Mouse (Mus musculus) natural killer cell, adult 2 months (primary cell): Measurements from ENCODE around the gene Cactin.

Source experiments
- DNase-seq, 2 experiments: peaks; one replicate each; pipeline ENCODE4 v3.0.0; 2022; ENCODE audit warnings: low spot score in 2 of 2

The Cactin gene

DNA sequence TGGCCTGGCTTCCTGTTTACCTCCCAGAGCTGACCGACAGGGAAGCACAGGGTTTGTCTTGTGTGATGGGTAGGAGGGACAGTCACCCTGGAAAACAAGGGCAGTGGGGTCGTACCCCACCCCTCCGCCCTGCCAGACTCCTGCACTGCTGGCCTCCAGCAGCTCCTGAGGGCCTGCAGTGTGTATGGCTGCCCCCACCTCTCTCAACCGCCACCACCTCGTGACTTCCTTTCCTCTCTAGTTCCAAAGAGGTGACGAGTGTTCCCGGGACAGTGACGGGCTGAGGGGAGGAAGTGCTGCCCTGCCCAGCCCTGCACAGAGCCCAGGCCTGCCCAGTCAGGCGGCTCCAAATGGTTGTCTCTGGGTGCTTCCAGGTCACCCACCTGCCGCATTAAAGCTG, 23.1 kb upstream of the Cactin start:
- DNase-seq = peak; percentile 86 to 87

DNA sequence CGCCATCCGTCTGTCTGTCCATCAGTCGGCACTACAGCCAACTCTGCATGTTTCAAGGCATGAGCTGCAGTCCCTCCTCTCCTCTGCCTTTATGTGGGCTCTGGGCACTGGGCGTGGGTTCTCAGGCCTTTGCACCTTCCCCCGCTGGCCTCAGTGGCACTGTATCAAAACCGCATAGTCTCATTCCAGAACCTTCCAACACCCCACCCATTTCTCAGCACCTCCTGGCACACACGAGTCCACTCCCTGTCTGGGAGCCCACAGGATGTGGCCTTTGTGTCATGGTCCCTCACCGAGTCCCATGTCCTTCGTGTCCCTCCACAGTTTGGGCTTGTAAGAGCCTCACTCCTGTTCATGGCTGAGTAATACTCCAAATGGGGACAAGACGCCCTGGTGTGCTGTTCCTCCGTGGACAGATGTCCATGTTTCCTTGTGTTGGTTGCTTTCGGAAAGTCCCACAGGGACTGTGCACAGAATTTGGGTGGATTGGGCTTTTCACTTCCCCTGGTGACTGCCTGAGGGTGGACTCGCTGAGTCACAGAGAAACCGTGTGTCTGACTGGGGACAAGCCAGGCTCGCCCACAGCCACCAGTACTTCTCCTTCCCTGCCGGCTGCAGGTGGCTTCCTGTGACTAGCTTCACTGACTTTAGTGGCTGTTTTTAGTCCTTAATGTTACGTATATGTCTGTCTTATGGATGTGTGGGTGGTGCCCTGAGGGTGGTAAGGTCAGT, 22.4 kb upstream of the Cactin start:
- peak; percentile 70 to 84 for DNase-seq

DNA sequence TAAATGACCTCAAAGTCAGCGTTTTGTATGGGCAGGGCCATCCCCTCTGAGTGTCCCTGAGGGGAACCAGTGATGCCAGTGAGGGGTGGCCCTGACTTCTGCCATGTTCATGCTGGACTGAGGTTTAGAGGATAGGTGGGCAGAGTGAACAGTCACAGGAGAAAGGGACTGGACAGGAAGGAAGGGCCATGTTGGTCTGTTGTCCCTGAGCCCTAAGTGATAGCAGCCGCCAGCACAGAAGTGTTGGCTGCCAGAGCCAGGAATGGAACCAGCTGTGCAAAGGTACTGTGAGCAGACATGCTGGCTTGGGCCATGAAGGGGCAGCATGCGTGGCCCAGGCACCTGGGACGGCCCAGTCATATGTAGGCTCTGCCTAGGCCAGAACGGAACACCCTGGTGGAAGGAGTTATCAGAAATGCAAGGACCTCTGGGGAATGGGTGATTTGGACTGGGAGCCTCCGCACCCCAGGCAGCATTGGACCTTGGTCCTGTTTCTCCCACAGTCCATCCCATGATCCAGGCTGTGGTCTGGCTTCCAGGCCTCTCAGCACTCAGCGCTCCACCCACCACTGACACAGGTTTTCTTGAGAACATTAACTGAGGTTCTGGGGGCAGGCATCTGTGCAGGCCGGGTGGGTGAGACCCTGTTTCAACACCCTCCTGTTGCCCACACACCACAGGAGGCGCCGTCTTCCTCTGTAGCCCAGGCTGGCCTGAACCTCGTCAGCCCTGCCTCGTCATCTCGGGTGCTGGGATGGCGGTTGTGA, 21.1 kb upstream of the Cactin start:
- no peak for DNase-seq

DNA sequence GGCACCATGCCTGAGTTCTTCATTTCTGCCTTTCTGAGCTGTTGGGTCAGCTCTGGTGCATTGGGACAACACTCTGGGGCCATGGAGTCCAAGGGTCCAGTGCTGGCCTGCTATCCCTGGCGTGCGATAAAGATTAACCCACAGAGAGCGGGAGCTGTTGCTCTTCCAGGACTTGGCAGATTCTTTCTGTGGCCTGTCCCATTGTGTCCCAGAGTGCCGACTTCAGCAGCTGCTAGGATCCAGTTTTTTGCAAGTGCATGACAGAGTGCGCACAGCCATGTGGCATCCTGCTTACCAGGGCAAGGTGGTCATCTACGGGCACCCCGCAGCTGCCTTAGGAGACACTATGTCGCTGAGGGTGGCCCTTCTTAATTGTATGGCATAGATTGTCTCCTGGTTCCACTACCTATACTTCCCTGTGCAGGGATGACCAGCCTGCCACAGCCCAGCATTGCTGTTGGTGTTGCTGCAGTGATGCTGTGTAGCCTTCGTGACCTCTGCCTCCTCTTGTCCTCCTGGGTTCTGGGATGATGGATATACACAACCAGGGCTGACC, 20.5 kb upstream of the Cactin start:
- no peak for DNase-seq

DNA sequence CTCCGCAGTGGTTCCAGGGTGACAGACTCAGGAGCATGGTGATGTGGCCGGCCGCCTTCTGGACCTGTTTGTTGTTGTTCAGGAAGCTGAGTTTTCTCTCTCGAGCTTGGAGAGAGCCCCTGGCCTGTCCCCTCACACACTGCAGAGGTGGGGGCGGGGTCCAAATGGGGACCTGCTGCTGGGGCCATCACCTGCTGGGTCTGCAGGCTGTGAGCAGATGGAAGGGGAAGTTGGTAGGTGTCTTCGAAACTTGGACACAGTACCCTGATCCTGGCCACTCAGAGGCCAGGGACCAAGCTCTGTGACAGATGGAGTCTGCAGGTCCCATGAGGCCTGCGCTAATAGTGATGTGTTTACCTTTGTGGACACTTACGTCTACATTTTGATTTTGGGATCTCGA, 19.6 kb upstream of the Cactin start:
- DNase-seq = peak in 1 of 2 experiments; percentile 20

DNA sequence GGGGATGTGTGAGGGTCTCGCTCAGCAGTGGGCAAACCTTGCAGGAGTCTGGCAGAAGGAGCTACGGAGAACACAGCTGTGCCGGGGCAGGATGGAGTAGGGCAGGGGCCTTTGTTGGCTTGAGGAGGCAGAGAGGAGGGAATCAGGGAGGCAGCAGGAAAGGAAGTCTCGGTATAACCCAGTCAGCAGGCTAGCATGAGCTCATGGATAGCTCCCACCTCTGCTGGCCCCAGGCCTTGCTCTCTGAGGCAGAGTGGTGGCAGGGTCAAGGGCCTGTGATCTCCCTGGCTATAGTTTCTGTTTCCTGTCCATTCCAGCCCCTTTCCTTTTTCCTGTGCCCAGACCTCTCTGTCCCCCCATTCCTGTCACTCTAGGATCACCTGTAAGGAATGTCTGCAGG, 18.6 kb upstream of the Cactin start:
- DNase-seq = no peak

DNA sequence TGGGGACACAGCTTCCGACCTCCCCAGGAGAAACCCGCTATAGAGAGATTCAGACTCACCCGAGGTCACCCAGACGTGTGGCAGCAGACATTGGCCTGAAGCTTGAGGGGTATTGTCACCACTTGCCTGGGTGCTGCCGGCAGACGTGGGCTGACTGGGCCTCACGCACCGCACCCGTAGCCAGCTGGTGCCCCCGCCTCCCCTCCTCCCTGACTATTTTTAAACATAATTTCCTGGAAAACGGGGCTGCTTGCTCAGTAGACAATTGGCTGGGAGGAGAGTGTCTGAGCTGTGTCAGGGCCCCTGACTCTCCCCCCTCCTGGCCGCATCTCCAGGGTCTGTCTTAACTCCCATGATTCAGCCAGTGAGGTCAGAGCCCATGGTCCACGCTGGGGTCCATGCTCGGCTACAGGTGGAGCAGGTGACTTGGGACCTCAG, 18.1 kb upstream of the Cactin start:
- DNase-seq = no peak

DNA sequence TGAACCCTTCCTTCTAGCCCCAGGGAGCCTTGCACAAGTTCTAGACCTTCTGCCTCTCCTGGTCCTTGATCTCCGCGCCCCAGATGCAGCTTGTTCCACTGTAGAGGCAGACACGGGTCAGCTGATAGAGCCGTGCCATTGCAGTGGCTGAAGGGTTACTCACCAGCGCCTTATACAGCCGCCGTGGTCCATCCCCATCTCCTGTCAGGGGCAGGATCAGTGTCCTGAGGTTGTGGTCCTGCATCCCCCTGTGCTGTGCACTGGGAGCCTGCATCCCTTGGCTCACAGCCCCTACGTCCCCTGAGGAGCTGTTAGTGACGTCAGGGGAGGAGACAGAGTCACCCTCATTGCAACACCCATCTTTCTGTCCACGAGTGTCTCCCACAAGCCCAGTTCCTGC, 17.6 kb upstream of the Cactin start:
- DNase-seq = no peak

DNA sequence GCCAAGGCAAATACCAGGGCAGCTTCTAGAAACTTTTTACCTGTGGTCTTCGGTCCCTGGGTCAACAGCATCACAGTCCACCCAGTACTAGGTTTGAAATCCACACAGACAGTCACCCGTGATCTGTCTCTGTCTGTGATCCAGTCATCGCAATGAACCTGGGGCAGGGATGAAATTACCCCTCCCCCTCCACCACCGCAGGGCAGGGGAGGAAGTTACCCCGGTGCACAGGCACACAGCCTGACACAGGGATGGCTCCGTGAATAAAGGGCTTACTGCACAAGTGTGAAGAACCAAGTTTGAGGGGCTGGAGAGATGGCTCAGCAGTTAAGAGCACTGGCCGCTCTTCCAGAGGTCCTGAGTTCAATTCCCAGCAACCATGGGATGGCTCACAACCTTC, 17.1 kb upstream of the Cactin start:
- peak in 1 of 2 experiments; percentile 58 for DNase-seq

DNA sequence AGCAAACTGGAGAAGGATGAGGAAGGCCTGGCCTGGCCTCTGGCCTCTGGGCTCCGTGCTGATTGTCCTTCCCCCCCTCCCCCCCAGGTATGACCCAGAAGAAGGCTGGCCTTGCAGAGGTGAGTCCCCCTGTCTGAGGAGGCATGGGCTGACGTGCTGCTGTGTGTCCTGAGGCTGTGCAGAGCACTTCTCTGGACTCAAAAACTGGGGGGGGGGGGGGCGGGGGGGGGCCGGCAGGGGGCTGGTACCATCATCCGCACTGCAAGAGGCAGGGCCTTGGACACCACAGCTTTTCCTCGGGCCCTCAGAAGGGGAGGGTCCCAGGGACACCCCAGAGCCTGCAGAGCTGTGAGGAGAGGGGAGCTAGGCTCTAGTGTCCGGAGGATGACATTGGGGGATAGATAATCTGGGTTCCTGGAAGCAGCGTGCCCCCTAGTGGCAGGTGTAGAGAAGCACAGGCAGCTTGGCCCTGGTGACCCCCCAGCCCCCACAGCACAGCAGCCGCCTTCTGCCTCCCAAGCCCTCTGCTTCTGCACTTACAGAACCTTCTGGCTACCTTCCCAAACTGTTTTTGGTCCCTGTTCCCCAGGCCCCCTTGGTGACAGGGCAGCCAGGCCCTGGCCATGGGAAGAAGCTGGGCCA, 16.2 kb upstream of the Cactin start:
- peak; percentile 62 to 77 for DNase-seq

DNA sequence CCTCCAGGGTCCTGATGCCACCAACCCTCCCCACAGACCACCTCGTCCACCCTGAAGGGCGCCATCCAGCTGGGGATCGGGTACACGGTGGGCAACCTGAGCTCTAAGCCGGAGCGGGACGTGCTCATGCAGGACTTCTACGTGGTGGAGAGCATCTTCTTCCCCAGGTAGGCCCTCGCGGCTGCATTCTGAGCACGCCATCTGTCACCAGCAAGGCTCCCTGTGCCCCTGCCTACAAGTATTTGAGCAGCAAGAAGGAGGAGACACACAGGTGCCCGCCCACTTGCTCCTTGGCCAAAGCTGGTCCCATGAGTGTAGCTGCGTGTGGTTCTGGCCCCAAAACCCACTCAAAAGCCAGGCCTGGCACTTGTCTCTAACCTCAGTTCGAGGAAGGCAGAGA, 15.2 kb upstream of the Cactin start:
- DNase-seq = no peak

DNA sequence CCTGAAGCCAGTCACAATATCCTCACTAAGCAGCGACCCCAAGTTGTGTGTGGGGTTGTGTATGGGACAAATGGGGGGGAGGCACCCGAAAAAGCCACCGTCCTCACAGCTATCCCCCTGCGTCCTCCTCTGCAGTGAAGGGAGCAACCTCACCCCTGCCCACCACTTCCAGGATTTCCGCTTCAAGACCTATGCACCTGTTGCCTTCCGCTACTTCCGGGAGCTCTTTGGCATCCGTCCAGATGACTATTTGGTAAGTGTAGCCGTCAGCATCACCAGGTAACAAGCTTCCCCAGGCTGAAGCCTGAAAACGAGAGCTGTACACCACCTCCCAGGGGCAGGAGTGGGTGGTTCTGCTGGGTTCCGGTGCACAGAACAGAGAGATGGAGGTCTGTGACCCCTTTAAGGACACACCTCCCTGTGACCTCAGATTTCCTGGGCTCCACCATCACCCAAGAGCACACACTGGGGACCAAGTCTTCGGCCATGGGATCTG, 14.7 kb upstream of the Cactin start:
- no peak for DNase-seq

DNA sequence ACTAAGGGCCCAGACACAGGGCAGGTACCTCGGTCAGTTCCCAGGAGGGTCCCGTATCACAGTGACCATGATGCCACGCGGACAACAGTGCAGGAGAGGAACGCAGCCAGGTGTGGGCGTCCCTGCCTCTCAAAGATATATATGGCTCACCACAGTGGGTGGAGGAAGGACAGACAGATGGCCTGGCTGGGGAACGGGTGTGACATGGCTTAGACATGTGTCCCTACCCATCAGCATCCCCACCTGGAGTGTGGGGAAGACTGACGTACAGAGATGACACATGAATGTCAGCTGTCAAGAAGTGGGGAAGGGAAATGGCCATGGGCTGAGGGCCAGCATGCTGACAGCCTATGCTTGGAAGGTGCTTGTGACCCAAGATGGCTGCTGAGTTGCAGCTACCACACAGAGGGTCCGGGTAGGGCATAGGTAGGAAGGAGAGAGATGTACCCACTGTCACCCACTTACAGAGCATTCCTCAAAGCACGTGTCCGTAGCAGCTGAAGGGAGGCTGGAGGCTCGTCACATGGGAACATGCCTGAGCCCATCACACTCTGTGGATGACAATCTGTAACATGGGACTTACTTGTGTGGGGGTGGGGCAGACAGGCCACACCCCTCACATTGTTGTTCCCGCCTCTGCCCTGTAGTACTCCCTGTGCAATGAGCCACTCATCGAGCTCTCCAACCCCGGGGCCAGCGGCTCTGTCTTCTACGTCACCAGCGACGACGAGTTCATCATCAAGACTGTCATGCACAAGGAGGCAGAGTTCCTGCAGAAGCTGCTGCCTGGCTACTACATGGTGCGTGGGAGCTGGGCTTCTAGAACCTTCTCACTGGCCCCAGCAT, 13.8 kb upstream of the Cactin start:
- no peak for DNase-seq

DNA sequence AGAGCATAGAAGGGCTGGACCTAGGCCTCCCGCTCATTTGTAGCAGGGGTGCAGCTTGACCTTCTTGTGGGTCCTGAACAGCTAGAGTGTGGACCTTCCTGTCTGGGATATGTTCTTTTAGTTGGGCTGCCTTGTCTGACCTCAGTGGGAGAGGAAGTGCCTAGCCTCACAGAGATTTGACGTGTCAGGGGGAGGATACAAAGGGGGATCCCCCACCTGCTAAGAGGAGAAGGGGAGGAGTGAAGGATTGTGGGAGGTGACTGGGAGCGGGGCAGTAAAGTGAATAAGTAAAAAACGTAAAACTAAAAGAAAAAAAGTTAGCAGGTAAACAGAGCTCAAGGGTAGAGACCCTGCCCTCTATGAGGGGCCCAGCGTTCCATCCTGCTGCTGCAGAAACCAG, 11.3 kb upstream of the Cactin start:
- no peak for DNase-seq

DNA sequence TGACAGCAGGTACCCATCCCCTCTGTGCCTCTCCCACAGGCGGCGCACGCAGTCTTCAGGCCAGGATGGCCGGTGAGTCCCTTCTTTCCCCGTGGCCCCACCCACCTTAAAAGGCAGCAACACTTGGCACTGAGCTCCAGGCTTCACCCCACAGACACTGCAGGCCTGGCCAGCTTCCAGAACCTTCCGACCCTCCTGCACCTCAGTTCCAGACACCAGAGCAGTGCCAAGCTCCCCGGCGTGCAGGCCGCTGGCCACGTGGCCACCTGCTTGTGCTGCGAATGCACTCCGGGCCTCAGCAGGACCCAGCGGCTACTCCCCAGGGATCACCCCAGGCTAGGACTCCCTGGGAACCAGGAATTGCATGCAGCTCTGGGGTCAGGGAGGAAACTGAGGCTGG, 7.3 kb upstream of the Cactin start:
- DNase-seq = no peak

DNA sequence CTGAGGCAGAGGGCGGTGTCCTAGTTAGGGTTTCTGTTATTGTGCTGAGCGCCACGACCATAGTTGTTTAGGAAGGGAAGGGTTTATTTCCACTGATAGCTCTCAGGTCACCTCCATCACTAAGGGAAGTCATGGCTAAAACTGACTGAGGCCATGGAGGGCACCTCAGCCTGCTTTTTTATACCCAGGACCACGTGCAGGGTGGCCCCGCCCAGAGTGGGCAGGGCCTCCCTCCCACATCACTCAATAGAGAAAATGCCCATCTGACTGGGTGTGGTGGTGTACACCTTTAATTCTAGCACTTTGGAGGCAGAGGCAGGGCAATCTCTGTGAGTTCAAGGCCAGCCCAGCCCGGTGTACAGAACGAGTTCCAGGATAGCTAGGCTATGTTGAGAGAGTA, 6.7 kb upstream of the Cactin start:
- no peak for DNase-seq

DNA sequence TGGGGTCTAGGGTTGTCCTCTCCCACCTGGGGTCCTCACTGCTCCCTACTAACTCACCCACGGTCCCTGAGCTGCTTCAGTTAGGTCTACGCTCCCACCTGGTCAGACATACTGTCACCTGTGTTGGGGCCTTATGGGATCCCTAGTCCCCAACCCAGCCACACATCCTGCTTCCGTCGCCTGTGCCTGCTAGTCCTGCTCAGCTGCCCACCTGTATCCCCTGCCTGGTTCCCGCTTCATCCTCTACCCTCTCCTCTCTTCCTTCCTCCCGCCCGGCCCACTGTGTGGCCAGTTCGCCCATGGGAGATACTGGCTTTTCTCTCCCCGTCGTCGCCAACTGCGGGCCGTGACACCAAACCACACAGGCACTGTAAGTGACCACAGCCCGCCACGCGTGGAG, 5.3 kb upstream of the Cactin start:
- DNase-seq = no peak

DNA sequence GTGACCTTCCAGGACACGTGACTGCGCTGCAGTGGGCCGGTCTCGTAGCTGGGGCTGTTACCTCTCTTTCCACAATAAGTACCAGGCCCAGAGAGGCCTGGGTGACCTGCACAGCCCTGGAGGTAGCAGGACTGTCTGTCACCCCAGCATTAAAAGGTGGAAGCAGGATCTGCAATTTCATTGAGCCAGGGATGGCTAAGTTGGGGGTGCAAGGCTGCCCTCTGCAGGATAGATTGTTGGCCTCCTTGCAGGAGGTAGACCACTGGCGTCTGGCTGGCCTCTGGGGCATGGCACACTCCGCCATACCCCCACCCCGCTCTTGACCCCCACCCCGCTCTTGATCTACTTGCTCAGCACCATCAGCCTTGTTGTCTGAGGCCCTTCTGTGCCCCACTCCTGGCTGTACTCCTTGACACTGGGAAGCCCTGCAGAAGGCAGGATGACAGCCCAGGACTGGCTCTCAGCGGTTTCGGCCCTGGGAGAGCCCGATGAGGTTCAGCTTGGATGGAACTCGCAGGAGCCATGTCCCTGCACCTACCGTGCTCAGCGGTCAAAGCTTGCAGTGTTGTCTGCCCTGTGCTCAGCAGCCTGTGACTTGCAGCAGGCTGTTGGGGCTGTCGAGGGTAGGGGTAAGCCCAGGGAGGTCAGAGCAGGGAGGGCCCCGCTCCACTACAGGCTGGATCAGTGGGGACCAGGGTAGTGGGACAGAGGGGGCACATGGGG, 4.4 kb upstream of the Cactin start:
- DNase-seq = peak in 1 of 2 experiments; percentile 34

DNA sequence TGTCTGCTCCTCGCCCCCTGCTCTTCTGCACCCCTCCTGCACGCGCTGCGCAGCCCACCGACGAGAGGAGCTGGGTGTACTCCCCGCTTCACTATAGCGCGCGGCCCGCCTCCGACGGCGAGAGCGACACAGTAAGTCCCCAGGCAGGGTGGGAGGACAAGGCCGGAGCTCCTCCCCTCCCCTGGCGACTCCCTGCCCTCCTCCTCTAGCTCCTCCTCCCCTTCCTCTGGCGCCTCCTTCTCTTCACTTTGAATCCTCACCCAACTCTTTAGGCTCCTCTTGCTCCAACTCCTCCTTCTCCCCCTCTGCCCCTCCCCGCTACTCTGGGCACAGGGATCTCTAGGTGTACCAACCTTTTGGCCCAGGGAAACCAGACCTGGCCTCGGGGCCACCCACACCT, 3.6 kb upstream of the Cactin start:
- no peak for DNase-seq

DNA sequence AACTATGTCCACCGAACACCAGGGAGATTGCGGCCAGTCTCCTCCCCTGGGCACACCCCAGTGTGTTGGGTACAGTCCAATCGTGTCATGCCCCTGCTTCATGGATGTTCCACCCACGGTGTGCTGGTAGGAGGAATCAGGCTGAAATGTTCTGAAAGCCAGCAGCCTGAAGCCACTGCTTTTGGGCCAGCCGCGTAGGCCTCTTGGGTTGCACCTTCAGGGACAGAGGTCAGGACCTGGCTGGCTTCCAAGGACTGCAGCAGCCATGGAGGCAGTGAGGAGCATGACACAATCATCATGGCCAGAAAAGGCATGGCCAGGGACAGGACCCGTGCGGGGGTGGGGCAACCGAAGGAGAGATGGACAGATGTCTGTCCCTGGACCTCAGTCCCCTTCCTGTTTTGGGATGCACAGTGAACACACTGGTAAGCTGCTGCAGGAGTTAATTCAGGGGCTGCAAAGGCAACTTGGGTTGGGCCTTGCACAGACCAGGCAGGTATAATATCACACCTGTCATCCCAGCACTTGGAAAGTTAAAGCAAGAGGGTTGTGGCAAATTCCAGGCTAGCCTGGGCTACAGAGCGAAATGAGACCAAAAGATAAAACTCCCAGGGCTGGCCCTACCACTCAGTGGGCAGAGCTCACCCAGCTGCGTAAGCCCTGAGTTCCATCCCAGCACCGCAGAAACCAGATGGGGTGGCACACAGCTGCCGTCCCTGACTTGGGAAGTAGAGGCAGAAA, 2.1 kb upstream of the Cactin start:
- DNase-seq = no peak
